Mouse (Mus musculus) adrenal gland (tissue): ENCODE measurements at regions not wholly inside any gene's neighbourhood (a gene's known extent, or its start where the extent isn't known, plus 50 kb on each side); places are given as distances from the start of the nearest gene placed in this dataset.

Experiments used
- intact Hi-C: fragments of 180-260 bp; cut with DNase I; formaldehyde crosslinking; loops from one replicate; pipeline ENCODE4 v1.15.1; 2025

DNA sequence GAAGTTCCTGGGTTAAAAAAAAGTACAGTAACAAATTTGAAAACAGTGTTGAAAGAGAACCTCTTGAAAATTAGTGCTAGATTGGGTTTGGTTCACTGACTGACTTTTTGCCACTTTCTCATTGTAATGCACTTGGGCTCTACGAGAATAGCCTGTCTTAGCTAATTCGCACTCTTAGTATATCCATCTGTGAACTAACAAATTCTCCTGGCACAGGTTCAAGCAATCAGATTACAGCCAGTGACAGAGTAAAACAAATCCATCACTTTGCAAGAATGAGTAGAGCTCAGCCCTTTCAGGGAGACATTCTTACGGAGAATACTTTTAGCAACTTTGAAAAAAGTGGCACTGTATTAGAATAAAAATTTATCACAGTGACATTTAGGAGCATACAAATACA is 331.9 kb upstream of the Robo2 start:
- intact Hi-C loops = no loop called here

DNA sequence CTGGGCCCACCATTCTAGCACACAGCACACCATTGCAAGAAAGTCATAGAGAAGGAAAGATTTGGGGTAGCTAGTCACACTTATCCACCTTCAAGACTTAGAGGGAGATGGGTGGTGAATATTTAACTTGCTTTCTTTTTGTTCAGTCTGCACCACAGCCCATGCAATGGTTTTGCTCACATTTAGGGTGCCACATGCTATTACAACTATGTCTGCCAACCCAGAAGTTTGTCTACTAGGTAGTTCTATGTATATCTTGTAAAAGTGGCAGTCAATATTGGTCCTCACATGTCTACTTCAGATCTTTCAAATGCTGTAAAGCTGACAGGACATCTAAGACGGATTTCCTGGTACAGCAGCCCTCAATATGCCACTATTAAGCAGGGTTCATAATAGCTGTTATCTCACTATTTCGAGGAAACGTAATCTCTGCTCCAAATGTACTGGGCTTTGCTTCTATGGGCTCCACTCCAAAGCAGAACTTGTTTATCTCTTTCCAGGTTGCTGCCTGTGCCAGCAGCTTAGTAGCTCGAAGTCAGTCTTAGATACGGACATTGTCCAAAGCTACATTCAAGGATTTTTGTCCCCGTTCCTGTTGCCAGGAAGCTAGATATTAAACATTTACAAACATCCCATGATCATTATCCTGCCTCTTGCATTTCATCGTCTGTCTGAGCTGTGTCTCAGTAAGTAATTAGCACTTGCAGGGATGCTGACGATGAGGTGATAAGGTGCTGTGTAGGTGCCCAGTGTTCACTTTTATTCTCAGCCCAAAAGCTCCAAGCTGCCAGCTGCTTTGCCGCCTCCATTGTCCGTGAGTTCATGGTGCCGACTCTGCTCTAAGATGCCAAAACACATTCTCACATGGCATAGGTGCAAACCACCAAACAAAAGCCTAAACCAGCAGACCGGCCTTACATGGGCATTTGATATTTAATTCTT is 327.8 kb upstream of the Robo2 start:
- intact Hi-C loops = no loop called here

DNA sequence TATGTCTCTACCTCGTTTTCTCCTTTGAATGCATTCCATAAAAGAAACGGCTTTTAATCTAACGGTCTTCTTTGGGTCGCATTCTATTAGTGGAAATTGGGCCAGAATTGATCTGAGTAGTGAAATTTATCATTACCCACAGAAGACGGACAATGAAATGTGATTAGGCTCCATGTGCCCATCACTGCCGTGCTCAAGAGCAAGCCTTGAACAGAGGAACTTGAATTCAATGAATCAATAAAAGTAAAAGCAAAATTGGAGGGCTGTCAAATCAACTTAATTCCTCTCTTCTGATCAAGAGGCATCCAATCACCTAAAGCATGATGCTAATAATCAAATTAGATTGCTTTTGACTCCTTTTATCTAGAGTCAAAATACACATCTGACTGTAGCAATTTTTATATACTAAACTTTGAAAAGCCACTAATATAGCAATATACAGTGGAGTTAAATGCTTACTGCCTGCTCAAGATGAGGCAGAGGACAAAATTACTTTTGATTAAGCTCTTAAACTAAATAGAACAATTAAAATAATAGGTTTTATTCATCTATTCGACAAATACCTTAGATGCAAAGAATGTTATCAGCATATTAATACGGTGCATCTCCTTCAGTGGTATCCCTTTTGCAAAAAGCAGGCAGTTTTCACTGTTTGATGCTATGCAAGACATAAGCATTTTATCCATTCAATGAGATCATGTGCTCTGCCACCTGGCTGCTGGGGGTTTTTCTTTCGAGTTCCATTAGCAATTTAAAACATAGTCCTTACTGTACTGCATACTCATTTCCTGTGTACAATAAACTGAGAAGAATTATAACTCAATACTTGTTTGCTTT is 321.5 kb upstream of the Robo2 start:
- intact Hi-C loops = no loop called here

DNA sequence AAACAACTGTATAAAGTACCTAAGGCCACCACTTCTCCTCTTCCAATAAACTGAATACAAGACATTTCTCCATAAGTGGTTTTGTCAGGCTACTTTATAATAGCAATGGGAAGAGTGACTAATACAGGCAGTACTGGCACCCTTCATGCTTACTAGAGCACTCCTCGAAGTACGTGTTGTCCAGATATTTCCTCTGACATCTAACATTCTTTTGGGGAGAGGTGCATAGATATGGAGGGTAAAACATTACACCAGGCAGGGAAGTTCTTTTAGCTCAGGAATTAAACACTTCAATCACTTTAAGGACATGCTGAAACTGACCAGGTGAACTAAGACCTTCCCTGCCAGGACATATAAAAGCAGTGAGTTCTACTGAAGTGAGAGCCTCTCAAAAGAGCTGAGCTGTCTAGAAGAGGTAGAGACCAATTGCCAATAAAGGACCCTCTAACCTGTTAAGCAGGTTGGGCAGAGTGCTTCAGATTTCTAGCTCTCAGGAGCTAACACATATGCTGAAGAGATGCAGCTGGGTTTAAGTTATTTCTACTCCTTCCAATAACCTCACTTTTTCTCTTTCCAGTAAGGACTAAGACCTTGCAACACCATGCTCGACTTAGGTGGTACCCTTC is 318.7 kb upstream of the Robo2 start:
- intact Hi-C loops = no loop called here

DNA sequence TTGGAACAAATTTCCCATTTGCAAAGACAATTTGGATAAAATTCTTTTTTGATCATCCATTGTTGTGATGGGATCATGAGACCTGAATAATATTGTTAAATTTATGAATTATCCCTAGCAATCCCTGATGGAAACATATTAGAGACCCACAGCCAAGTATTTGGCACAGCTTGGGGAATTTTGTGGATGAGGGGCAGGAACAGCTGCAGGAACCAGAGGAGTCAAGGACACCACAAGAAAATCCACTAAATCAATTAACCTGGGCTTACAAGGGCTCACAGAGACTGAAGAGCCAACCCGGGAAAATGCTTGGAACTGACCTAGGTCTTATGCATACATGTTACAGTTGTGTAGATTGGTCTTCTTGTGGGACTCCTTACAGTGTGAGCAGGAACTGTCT is 311.6 kb upstream of the Robo2 start:
- intact Hi-C loops = no loop called here

DNA sequence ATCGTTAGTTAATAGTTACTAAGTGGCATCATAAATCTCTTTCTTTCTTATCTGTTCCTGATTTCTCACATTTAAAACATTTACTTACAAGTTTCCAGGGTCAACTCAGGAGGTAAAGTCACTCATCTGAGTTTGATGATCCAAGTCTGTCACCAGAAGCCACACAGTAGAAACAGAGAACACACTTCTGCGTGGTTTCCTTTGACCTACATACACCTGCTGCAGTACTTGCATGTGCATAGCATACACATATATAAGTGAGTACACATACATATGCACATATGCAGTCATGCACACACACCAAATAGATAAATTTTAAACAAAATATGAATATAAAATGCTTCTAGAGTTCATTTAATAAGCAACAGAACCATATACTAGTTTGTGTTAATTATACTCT is 306.5 kb upstream of the Robo2 start:
- intact Hi-C loops = no loop called here

DNA sequence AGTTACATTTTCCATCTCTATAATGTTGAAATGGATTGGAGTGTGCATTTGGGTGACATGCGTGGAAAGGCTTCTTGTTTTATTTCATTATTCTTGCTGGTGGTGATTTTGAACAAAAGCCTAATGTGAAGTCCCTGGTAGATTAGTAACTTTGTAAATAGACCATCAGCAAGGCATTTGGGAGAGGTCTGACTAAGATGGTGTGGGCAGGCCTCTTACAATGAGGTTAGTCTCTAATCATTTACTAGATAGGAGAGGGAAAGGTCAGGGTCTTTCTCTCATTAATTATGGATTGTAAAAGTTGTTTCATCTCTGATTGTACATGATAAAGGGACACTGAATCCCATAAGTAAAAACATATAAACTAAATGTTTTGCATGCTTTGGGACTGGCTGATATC is 306.0 kb upstream of the Robo2 start:
- intact Hi-C loops = no loop called here

DNA sequence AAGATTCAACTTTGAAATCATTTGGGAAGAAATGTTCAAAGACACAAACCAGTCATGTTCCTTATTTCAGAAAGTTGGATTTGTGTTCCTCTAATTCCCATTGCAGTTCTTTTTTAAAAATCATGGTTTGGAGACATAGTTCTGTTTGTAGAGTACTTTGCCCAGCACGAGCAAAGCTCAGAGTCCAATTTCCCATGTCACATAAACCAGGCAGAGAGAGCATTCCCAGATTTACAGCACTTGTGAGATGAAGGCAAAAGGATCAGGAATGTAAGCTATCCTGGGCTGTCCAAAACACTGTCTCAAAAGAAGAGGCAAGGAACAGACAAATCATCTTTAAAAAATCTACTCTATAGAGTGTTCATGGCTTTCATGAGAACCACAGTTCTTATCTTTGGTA is 303.3 kb upstream of the Robo2 start:
- intact Hi-C loops = no loop called here

DNA sequence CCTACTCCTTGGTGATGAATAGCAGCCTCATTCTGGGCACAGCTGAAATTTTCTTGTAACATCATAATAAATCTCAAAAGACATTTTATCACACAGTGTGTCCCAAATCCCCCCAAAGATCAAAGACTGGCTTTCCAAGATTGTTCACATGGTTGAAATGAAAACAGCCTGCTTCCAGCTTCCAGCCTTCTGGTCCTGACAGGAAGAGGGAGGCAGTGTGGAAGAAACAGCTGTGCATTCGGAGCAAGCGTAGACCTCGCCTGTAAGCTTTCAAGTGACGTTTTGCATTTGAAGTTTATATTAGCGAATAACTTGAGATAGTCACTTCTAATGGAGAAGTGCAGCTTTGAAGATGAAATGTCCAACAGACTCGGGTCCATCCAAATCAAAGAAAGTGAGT is 300.9 kb upstream of the Robo2 start:
- intact Hi-C loops = no loop called here

DNA sequence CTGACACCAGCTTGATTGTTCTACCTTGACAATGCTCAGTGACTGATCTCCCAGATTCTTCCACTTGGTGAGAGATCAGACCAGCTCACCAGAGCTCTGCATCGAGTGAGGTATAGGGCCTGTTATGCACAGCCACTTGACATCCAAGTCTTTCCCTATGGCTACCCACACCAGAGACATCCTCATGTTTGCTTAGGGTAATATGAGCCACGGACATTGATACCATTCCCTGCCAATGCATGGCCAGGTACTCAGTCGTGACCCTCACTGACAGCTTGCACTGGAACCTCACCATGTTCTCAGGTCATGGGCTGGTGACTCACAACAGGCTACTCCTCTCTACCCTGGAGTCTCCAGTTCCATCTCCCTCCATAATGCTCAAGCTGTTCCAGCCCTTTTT is 290.4 kb upstream of the Robo2 start:
- intact Hi-C loops = no loop called here

DNA sequence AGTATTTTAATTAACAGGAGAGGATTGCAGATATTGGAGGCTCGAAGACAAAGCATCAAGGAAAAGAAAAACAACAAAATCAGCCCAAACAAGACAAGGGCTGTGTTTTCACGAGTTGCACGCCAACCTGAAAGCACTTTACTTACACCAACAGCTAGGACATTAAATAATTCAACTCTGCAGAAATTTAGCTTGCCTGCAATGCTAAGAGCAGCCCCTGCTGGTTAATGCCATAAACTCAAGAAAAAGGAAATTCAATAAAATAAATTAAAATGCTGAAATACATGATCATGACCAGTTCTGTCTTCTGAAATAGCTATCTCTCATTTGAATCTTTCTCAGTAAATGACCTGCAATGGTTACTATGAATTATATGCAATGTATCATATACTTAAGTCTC is 271.7 kb upstream of the Robo2 start:
- intact Hi-C loops = no loop called here

DNA sequence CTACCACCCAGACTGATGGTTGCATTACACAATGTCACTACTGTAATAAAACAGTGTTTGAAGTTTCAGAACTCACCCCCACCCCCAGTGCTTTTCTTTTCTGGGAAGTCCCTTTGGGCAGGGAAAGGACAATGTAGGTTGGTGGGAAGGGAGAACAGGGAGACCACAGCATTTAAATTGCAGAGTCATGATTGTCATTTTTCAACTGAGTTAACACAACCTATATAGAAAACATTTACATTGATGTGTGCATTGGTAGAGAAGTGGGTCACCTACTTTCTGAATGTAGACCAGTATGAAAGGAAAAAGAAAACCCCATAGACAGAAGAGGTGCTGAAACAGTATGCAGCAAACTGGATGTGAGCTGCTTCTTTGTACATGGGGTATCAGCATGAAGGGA is 264.0 kb upstream of the Robo2 start:
- intact Hi-C loops = no loop called here

DNA sequence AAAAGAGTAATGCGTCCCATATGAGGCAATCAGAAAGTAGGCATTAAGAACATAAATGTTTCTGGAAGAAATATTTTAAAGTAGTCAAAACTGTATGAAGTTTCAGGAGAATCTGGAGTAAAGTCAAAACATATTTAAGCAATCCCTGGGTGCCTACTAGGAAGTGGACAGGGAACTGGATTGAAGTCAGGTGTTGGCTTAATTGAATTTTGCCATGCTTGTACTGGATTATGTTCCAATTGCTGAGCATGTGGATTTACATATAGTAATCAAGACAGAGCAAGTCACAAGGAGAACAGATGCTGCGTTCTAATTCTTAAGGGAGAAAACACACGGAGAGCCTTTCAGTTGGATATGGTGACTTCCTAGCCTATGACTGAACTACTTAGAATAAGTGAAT is 259.8 kb upstream of the Robo2 start:
- intact Hi-C loops = no loop called here

DNA sequence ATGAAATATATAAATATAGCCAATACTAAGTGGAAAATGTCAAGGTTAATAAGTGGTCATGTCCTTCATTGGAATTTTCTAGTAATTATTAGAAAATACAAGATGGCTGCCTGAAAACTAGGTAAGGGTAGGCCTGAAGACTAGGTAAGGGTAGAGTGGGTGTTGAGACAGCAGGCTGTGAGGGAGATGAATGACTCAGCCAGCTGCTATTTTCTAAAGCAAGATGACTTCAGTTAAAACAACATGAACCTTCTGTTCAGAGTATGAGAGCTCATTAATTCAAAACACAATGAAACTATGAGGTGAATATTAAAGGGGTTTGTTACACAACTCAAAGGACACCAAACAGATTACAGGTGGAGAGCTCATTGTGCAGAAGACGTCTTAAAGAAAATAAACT is 252.7 kb upstream of the Robo2 start:
- intact Hi-C loops = no loop called here

DNA sequence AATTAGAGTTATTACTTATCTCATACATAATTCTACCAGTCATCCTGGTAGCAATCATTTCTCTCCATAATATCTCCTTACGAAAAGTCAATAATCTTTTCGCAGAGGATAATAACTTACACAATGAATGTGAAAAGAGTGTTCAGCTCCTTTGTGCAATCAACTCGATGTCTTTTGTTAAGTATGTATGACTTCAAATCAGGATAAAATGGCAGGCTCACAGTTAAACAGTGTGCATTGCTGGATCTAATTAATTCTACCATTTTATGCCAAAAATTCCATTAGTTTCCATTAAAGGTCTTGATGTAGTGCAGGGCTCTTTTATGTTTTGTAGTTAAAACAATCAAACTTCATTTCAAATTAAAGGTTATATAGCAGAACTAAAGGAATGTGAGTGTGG is 239.6 kb upstream of the Robo2 start:
- intact Hi-C loops = no loop called here

DNA sequence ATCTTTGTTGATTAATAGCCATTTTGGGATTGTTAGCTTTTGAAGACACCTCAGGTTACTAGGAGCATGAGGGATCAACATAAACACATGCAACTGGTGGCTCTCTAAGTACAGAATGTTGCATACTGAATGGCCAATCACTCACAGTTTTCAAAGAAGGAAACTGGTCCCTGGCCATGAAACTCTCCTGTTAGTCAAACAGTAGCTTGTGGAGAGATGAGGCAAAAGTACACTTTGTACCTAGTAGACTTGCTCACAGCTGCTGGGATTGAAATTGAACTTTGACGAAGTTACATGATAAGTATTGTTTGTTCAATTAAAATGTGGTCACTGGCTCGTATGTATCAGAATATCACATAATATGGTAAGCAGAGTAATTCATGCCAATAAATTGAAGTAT is 237.6 kb upstream of the Robo2 start:
- intact Hi-C loops = no loop called here

DNA sequence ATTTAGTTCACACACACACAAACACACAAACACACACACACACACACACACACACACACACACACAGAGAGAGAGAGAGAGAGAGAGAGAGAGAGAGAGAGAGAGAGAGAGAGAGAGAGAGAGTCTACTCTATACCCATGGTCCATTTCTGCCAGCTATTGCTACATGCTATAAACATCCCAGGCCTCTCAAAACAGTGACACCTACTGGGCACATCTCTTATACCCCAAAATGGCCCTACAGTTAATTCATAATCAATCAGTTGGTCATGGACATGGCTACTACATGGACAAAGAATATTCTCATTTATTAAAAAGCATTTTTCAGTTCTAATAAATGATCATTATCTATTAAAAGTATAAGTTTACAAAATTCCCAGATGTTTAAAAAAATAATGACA is 236.8 kb upstream of the Robo2 start:
- intact Hi-C loops = no loop called here

DNA sequence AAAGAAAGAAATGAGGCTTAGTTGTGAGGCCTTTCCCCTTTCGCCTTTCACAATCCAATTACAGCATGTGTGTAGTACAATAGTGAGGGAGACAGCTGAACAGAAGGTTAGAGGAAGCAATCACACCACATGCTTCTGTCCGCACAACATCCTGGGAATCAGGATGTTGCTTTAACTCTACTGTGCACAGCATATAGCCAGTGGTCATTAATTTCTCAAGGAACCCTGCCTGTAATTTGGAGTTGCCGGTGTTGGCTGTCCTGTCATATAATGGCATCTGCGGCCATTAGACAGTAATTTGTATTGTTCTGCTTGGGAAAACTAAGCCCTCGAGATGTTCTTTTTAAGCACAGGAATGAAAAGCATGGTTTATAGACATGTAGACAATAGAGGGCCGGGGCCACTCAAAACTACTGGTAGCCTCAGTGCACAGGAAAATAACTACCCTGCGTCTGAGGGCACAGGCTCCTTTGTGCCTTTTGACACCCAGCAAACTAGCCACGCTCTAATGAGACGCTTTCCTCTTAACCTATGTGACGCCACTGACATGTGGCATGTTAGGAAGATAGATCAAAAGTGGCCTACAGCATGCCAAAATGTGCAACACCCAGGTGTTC is 233.2 kb upstream of the Robo2 start:
- intact Hi-C loops = no loop called here

DNA sequence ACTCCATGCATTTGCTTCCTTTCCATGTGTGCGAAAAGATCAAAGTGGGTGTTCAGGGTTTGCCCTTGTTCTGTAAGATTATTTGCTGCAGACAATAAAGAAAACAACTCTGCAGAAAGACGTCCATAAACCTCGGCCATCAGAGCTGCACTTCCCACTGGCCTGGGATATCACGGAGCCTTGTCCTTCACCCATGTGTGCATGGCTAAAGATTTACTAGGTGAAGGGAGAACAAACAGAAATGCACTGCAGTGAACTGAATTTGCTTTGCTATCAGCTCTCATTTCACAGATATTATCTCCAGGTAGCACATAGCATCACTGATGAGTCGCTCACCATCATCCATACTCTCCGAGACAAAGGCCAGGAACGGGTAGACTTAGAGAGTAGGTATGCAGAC is 228.2 kb upstream of the Robo2 start:
- intact Hi-C loops = no loop called here

DNA sequence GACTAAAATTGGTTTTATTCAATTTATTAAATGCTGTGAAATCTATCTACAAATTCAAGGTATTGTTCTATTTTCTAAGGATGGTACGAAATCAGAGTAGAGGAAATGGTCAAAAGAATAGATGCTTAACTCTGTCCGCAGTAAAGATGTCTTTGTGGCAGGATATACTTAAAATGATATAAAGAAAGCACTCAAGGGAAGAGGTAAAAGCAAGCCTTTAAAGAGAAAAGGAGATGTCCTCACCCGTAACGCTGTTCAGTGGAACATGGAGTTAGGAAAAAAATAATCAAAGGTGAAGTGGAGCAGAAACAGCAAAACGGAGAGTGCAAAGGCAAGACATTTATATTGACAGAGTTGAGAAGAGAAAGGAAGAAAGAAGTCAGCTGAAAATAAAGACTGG is 226.0 kb upstream of the Robo2 start:
- intact Hi-C loops = no loop called here

DNA sequence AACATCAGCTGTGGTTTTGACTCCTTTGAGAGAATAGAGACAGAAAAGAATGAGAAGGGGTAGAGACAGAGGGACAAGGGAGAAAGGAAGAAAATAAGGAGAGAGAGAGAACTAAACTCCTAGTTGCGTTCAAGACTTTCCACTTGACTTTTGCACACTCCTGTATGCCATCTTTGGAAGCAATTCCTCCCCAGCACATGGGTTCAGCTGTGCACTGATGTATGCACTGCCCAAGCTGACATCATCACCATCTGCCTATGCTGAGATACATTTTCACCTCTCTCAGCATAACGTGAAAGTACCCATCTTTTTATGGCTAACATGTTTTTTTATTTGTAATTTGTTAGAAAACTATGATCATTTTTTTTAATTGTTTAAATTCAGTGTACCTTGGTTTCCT is 214.2 kb upstream of the Robo2 start:
- intact Hi-C loops = no loop called here

DNA sequence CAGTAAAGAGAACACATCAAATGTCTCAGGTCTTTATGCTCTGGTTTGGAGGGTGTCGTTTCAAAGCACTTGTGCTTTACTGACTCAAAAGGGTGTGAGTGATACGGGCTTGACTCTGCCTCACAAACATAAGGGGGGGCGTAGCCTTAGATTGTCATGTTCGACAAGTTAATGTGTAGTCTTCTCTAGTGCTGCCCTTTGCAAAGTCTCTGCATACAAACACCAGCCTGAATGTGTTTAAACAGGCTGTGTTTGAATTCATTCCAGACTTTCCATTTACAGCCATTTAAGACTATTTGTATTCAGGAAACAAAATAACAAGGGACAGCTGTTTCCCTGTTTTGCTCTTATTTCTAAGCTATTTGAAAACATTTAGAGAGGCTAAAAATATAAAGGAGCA is 200.4 kb upstream of the Robo2 start:
- intact Hi-C loops = no loop called here
